Mouse (Mus musculus): ENCODE data around the gene Hoxb4. TPM values are rescaled to one million over a fixed set of nuclear protein-coding genes. Genes with fewer than 3 reads are reported as not detected.

Gene Hoxb4
- total and polyA plus RNA-seq, 3 experiments = 2.7 to 5.5 (median 3.3) TPM

- H3K79me2 ChIP-seq (replicated peaks; ENCODE audit: control insufficient read depth, extremely low read depth, insufficient read depth, poor library complexity, severe bottlenecking) = no peaks in the 10 kb centered on the region
- H3K9me3 ChIP-seq (replicated peaks; ENCODE audit: low read length) = peaks cover 26% of the 10 kb centered on the region
- no peak for DNase-seq (ENCODE audit: extremely low read depth)
- no peak overlapping the region for H3K4me3 ChIP-seq (replicated peaks in 1 of 3; ENCODE audit: low read depth in 2 of 3, low read length in 2 of 3, poor library complexity in 1 of 3)
- no peaks in the 10 kb centered on the region for H3K36me3 ChIP-seq (replicated peaks in 1 of 2; ENCODE audit: control insufficient read depth in 1 of 2, insufficient read depth in 1 of 2, low read length in 1 of 2)
- H3K9ac ChIP-seq (ENCODE audit: insufficient read depth, low read depth) = no peak overlapping the region
- TF ChIP-seq ELF1 (IDR thresholded peaks at IDR 0.05; ENCODE audit: low read depth, low read length) (no peak), RAD21 (IDR thresholded peaks at IDR 0.05; ENCODE audit: low read depth, low read length) (no peak), KAT2A (IDR thresholded peaks at IDR 0.05; ENCODE audit: insufficient replicate concordance, low read length) (no peak), MAZ (IDR thresholded peaks at IDR 0.05; ENCODE audit: low read depth, low read length) (no peak), ZKSCAN1 (IDR thresholded peaks at IDR 0.05; ENCODE audit: borderline replicate concordance, low read depth, low read length) (no peak), PAX5 (IDR thresholded peaks at IDR 0.05; ENCODE audit: low read length) (no peak), ZC3H11A (IDR thresholded peaks at IDR 0.05; ENCODE audit: low read depth, low read length) (no peak), CTCF (conservative IDR thresholded peaks at IDR 0.05 in 1 of 2, IDR thresholded peaks at IDR 0.05 in 1 of 2; ENCODE audit: low read depth in 2 of 2, low read length in 2 of 2) (no peak), SMC3 (IDR thresholded peaks at IDR 0.05; ENCODE audit: low read depth, low read length) (no peak), JUN (IDR thresholded peaks at IDR 0.05; ENCODE audit: insufficient read depth, low read depth, low read length) (no peak), CHD2 (IDR thresholded peaks at IDR 0.05; ENCODE audit: low read length) (no peak), UBTF (IDR thresholded peaks at IDR 0.05; ENCODE audit: low read depth, low read length) (no peak), USF2 (conservative IDR thresholded peaks at IDR 0.05; ENCODE audit: low read depth, low read length) (no peak), POLR2AphosphoS2 (IDR thresholded peaks at IDR 0.05; ENCODE audit: low read depth, low read length) (no peak)
- no peak overlapping the region for H3K4me2 ChIP-seq (ENCODE audit: insufficient read depth, low read depth, poor library complexity, severe bottlenecking)
- dilution Hi-C loops (cut with MboI; ENCODE audit: extremely low pct_ligation_motif_present, extremely low pct_unique_long_range_greater_than_20kb, low sequenced_read_pairs) (no loop called here), in situ Hi-C loops (cut with MboI; ENCODE audit: low pct_ligation_motif_present, low pct_unique_long_range_greater_than_20kb, low sequenced_read_pairs) (loop anchor here (10.0 kb wide), 1 partner anchor 567 kb away; no protein-coding TSS in a partner anchor)
- H3K27me3 ChIP-seq (replicated peaks) = peaks cover 79% of the 10 kb centered on the region
- H3K4me1 ChIP-seq (ENCODE audit: control insufficient read depth in 1 of 2, insufficient read depth in 2 of 2) = peaks cover 0 to 34% of the 10 kb centered on the region in 2 experiments; a peak in 2 of 4 replicates
- H3K27ac ChIP-seq (ENCODE audit: insufficient read depth, low read depth) = no peak overlapping the region
Observed at GRCm38 (mm10) chr11:96297968-96298635, 20.0 kb upstream of the Hoxb4 start.

GRCm38 (mm10) chr11:96298895-96299667 lies 19.0 kb upstream of the Hoxb4 start:
- dilution Hi-C loops (cut with MboI; ENCODE audit: extremely low pct_ligation_motif_present, extremely low pct_unique_long_range_greater_than_20kb, low sequenced_read_pairs) (no loop called here), in situ Hi-C loops (cut with MboI; ENCODE audit: low pct_ligation_motif_present, low pct_unique_long_range_greater_than_20kb, low sequenced_read_pairs) (loop anchor here (10.0 kb wide), 1 partner anchor 566 kb away; no protein-coding TSS in a partner anchor)
- Histone ChIP-seq H3K27me3 (replicated peaks) (peaks cover 75% of the 10 kb centered on the region), H3K27ac (ENCODE audit: insufficient read depth, low read depth) (no peak overlapping the region), H3K36me3 (replicated peaks in 1 of 2; ENCODE audit: control insufficient read depth in 1 of 2, insufficient read depth in 1 of 2, low read length in 1 of 2) (no peaks in the 10 kb centered on the region), H3K4me2 (ENCODE audit: insufficient read depth, low read depth, poor library complexity, severe bottlenecking) (no peak overlapping the region), H3K9ac (ENCODE audit: insufficient read depth, low read depth) (no peak overlapping the region), H3K4me3 (replicated peaks in 1 of 3; ENCODE audit: low read depth in 2 of 3, low read length in 2 of 3, poor library complexity in 1 of 3) (no peak overlapping the region), H3K79me2 (replicated peaks; ENCODE audit: control insufficient read depth, extremely low read depth, insufficient read depth, poor library complexity, severe bottlenecking) (no peaks in the 10 kb centered on the region), H3K4me1 (ENCODE audit: control insufficient read depth in 1 of 2, insufficient read depth in 2 of 2) (peaks cover 0 to 24% of the 10 kb centered on the region in 2 experiments; a peak in 2 of 4 replicates), H3K9me3 (replicated peaks; ENCODE audit: low read length) (peaks cover 33% of the 10 kb centered on the region)
- no peak for TF ChIP-seq UBTF (IDR thresholded peaks at IDR 0.05; ENCODE audit: low read depth, low read length)
- no peak for TF ChIP-seq SMC3 (IDR thresholded peaks at IDR 0.05; ENCODE audit: low read depth, low read length)
- no peak for TF ChIP-seq RCOR1 (conservative IDR thresholded peaks at IDR 0.05; ENCODE audit: low read depth, low read length)
- no peak for TF ChIP-seq PAX5 (IDR thresholded peaks at IDR 0.05; ENCODE audit: low read length)
- no peak for TF ChIP-seq MEF2A (IDR thresholded peaks at IDR 0.05; ENCODE audit: borderline replicate concordance, low read depth, low read length)
- TF ChIP-seq NRF1 (IDR thresholded peaks at IDR 0.05; ENCODE audit: low read depth, low read length) = no peak
- TF ChIP-seq MAZ (IDR thresholded peaks at IDR 0.05; ENCODE audit: low read depth, low read length) = no peak
- no peak for TF ChIP-seq SIN3A (IDR thresholded peaks at IDR 0.05; ENCODE audit: low read length)
- no peak for TF ChIP-seq ZKSCAN1 (IDR thresholded peaks at IDR 0.05; ENCODE audit: borderline replicate concordance, low read depth, low read length)
- TF ChIP-seq USF1 (IDR thresholded peaks at IDR 0.05; ENCODE audit: low read depth, low read length) = no peak
- TF ChIP-seq KAT2A (IDR thresholded peaks at IDR 0.05; ENCODE audit: insufficient replicate concordance, low read length) = no peak
- TF ChIP-seq ZNF384 (IDR thresholded peaks at IDR 0.05; ENCODE audit: low read depth, low read length) = no peak
- TF ChIP-seq GABPA (IDR thresholded peaks at IDR 0.05; ENCODE audit: insufficient replicate concordance, low read depth, low read length) = no peak
- TF ChIP-seq ZC3H11A (IDR thresholded peaks at IDR 0.05; ENCODE audit: low read depth, low read length) = no peak
- TF ChIP-seq NELFE (IDR thresholded peaks at IDR 0.05; ENCODE audit: low read depth, low read length) = no peak
- TF ChIP-seq CHD1 (IDR thresholded peaks at IDR 0.05; ENCODE audit: low read depth, low read length) = no peak
- TF ChIP-seq TCF12 (IDR thresholded peaks at IDR 0.05; ENCODE audit: low read depth, low read length) = no peak
- TF ChIP-seq MAFK (IDR thresholded peaks at IDR 0.05; ENCODE audit: insufficient replicate concordance, low read length) = no peak
- no peak for DNase-seq (ENCODE audit: extremely low read depth)
